Mouse (Mus musculus) kidney, embryonic 14.5 days (tissue): ENCODE measurements around the gene Ccdc84. TPM values are rescaled to one million over a fixed set of nuclear protein-coding genes. Genes with fewer than 3 reads are reported as not detected.
A peak's percentile ranks its signal among the peaks of the same experiment; 100 is the strongest.
"Not testable (repeated sequence)": the region's sequence is repeated elsewhere in the genome, so short reads cannot be mapped to it uniquely, and the experiment has no call there.

Source experiments
- ATAC-seq: fragments of 200-750 bp; cut with Nextera tagmentation; 2 replicates; pipeline ENCODE4 v1.8.0; 2017; ENCODE audit warnings: moderate number of reproducible peaks, mild to moderate bottlenecking, moderate TSS enrichment, moderate library complexity; ENCODE audit not compliant: low FRiP score, low TSS enrichment
- H3K27ac ChIP-seq: fragments of 300-500 bp; sonication (generic); 2 replicates; pipeline ENCODE4 v1.5.1; 2014; ENCODE audit warnings: low read depth, mild to moderate bottlenecking, low read length, moderate library complexity, mixed read lengths
- H3K27me3 ChIP-seq: fragments of 300-500 bp; sonication (generic); 2 replicates; pipeline ENCODE4 v1.6.1; 2014; ENCODE audit warnings: mild to moderate bottlenecking, low read length; ENCODE audit not compliant: control insufficient read depth, insufficient read depth
- H3K36me3 ChIP-seq: fragments of 300-500 bp; sonication (generic); 2 replicates; pipeline ENCODE4 v1.6.1; 2014; ENCODE audit warnings: low read length, mixed read lengths; ENCODE audit not compliant: control insufficient read depth, insufficient read depth
- H3K4me1 ChIP-seq: fragments of 300-500 bp; sonication (generic); 2 replicates; pipeline ENCODE4 v1.6.1; 2014; ENCODE audit warnings: low read length, mixed read lengths; ENCODE audit not compliant: control insufficient read depth, insufficient read depth
- H3K4me2 ChIP-seq: fragments of 300-500 bp; sonication (generic); replicated peaks from 2 replicates; pipeline ENCODE4 v1.6.1; 2014; ENCODE audit warnings: low read depth, mild to moderate bottlenecking, low read length
- H3K4me3 ChIP-seq: fragments of 300-500 bp; sonication (generic); 2 replicates; pipeline ENCODE4 v1.5.1; 2014; ENCODE audit warnings: mild to moderate bottlenecking, low read length
- H3K9ac ChIP-seq: fragments of 300-500 bp; sonication (generic); 2 replicates; pipeline ENCODE4 v1.6.1; 2014; ENCODE audit warnings: low read depth, mild to moderate bottlenecking, low read length, moderate library complexity
- H3K9me3 ChIP-seq: fragments of 300-500 bp; sonication (generic); 2 replicates; pipeline ENCODE4 v1.6.1; 2016; ENCODE audit warnings: low read length; ENCODE audit not compliant: control insufficient read depth
- WGBS: fragments of 180-500 bp; shearing (Covaris S2); extraction: QIAGEN DNeasy Blood & Tissue Kit; methylation state at CpG from one replicate; pipeline ENCODE4 v1.1.7; 2014; 5-methylcytosine and 5-hydroxymethylcytosine counted together
- polyA plus RNA-seq: library from polyadenylated mRNA; unstranded; fragments of >200 nt; fragmentation: Nextera tagmentation; extraction: Ambion mirVana; gene quantifications from 2 replicates; pipeline ENCODE4 v1.2.1, GENCODE M21; 2014

Gene Ccdc84
- polyA plus RNA-seq, 1 experiment from 2014 or later, result 26.7 TPM

- H3K27me3 ChIP-seq, result no peaks in the 10 kb centered on the region
- no peaks in the 10 kb centered on the region for H3K4me1 ChIP-seq
- H3K9ac ChIP-seq, result no peak overlapping the region
- H3K36me3 ChIP-seq, result no peaks in the 10 kb centered on the region
- H3K9me3 ChIP-seq, result no peaks in the 10 kb centered on the region
- ATAC-seq, result no peak
- H3K4me3 ChIP-seq, result no peak overlapping the region
- no peak overlapping the region for H3K27ac ChIP-seq
- H3K4me2 ChIP-seq, result no peak overlapping the region
- 85% methylated on average over 6 of the region's 6 CpGs for WGBS
These were observed 17.4 kb upstream of the Ccdc84 start for GRCm38 (mm10) chr9:44435747-44436146.

- H3K9ac ChIP-seq, result no peak overlapping the region
- no peak overlapping the region for H3K4me3 ChIP-seq
- H3K4me2 ChIP-seq, result no peak overlapping the region
- no peak for ATAC-seq
- H3K36me3 ChIP-seq, result no peaks in the 10 kb centered on the region
- H3K9me3 ChIP-seq, result no peaks in the 10 kb centered on the region
- H3K27me3 ChIP-seq, result no peaks in the 10 kb centered on the region
- H3K27ac ChIP-seq, result no peak overlapping the region
- 37% methylated on average over 5 of the region's 5 CpGs for WGBS
- no peaks in the 10 kb centered on the region for H3K4me1 ChIP-seq
These were observed 14.3 kb upstream of the Ccdc84 start for GRCm38 (mm10) chr9:44432577-44433185.

GRCm38 (mm10) chr9:44423576-44423975, 5.2 kb upstream of the Ccdc84 start:
- H3K9me3 ChIP-seq, result no peaks in the 10 kb centered on the region
- no peak overlapping the region for H3K4me2 ChIP-seq
- no peak overlapping the region for H3K9ac ChIP-seq
- H3K4me3 ChIP-seq, result no peak overlapping the region
- H3K4me1 ChIP-seq, result no peaks in the 10 kb centered on the region
- H3K36me3 ChIP-seq, result no peaks in the 10 kb centered on the region
- ATAC-seq, result no peak
- WGBS, result 87% methylated on average over 4 of the region's 4 CpGs
- H3K27ac ChIP-seq, result no peak overlapping the region
- no peaks in the 10 kb centered on the region for H3K27me3 ChIP-seq

DNA sequence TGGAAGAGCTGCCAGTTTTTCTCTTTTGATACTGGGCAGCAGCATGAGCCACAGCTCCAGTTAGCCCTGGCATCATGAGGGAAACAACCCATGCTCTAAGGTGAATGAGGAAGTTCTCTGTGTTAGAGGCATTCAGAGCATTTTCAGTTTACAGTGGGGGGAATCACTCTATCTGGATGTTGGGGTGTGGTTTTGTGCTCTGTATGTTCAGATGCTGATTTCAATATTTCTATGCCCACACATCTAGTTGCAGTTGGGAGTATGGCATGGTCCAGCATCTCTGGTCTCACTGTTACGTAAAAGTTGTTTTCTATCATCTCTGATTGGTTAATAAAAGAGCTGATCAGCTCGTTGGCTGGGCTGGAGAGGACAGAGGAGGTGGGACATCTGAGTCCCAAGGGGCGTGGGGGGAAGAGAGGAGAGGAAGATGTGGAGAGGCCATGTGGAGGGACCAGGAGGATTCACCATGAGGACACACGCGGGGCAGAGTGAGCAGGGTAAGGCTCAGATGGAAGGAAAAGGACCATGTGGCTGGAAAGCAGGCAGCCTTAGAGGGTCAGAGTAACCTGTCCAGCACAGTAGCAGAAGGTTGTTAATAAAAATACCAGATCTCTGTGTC, 2.0 kb upstream of the Ccdc84 start:
- no peaks in the 10 kb centered on the region for H3K9me3 ChIP-seq
- no peak overlapping the region for H3K9ac ChIP-seq
- H3K4me3 ChIP-seq, result no peak overlapping the region
- no peaks in the 10 kb centered on the region; the same call in 1 of the 2 replicates for H3K36me3 ChIP-seq
- no peaks in the 10 kb centered on the region for H3K27me3 ChIP-seq
- ATAC-seq, result no peak
- H3K4me1 ChIP-seq, result peaks cover 5% of the 10 kb centered on the region; the same call in 1 of the 2 replicates
- H3K4me2 ChIP-seq, result no peak overlapping the region
- no peak overlapping the region for H3K27ac ChIP-seq
- 73% methylated on average over 5 of the region's 5 CpGs for WGBS

GRCm38 (mm10) chr9:44419730-44420129, 1.4 kb upstream of the Ccdc84 start:
- H3K4me1 ChIP-seq, H3K27ac ChIP-seq, H3K36me3 ChIP-seq, H3K9ac ChIP-seq, H3K4me2 ChIP-seq, ATAC-seq, H3K9me3 ChIP-seq, H3K4me3 ChIP-seq, H3K27me3 ChIP-seq: not testable (repeated sequence)
- 96% methylated on average over 9 of the region's 9 CpGs for WGBS

DNA sequence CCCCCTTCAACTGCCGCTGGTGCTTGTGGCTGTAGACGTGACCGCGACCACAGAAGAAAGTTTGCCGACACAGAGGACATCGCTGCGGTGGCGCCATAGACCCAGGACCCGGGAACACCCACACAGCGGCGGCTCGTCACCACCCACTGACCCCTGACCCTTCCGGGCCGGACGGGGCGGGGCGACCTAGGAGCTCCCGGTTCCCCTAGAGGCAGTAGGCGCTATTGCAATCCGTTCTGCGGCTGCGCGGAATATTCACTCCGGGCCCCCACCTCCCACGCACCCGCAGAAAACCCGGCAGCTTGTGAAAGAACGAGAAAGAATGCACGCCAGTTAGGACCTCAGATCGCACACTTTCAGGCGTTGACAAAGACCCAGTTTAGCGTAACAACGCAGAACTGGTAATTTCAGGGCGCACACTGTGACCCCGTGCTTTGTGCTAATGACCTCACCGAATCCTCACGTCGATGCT, 441 bp downstream of the Ccdc84 start:
- peak overlapping the region; percentile 79 for H3K9ac ChIP-seq
- ATAC-seq, result peak; percentile 94
- H3K36me3 ChIP-seq, result peaks cover 16% of the 10 kb centered on the region
- peaks cover 5% of the 10 kb centered on the region; the same call in 1 of the 2 replicates for H3K4me1 ChIP-seq
- peak overlapping the region; percentile 85 for H3K4me3 ChIP-seq
- peak overlapping the region; percentile 86 for H3K4me2 ChIP-seq
- WGBS, result 1% methylated on average over 38 of the region's 38 CpGs
- H3K9me3 ChIP-seq, result no peaks in the 10 kb centered on the region
- peak overlapping the region; percentile 48; the same call in 1 of the 2 replicates for H3K27ac ChIP-seq
- H3K27me3 ChIP-seq, result no peaks in the 10 kb centered on the region

GRCm38 (mm10) chr9:44417156-44417891, 1.0 kb downstream of the Ccdc84 start:
- peak overlapping the region; percentile 79 for H3K9ac ChIP-seq
- H3K4me3 ChIP-seq, result peak overlapping the region; percentile 85
- peak; percentile 83 for ATAC-seq
- H3K4me1 ChIP-seq, result peaks cover 5% of the 10 kb centered on the region; the same call in 1 of the 2 replicates
- no peaks in the 10 kb centered on the region for H3K9me3 ChIP-seq
- H3K4me2 ChIP-seq, result peak overlapping the region; percentile 86
- peaks cover 22% of the 10 kb centered on the region for H3K36me3 ChIP-seq
- no peaks in the 10 kb centered on the region for H3K27me3 ChIP-seq
- H3K27ac ChIP-seq, result peak overlapping the region; percentile 48; the same call in 1 of the 2 replicates
- 8% methylated on average over 26 of the region's 26 CpGs for WGBS

DNA sequence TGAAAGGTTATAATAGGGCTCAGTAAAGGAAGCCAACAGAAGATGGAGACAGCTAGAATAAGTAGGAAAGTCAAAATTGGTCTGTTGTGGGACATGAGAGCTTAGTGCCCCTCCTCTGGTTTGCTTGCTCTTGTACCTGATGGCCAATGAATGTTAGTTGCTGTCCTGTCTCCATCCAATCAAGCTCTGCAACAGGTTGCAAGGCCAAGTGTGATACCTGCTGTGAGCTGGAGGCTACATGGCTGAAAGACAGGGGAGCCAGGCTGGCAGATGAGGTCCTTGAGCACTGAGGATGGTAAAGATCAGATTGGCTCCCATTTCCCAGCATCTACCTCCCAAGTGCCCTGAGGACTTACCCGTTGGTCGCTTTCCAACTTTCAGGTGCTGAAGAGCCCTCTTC, 5.6 kb downstream of the Ccdc84 start:
- 74% methylated on average over 2 of the region's 2 CpGs for WGBS
- no peak overlapping the region for H3K27ac ChIP-seq
- peaks cover 5% of the 10 kb centered on the region; the same call in 1 of the 2 replicates for H3K4me1 ChIP-seq
- no peaks in the 10 kb centered on the region for H3K9me3 ChIP-seq
- peaks cover 59% of the 10 kb centered on the region for H3K36me3 ChIP-seq
- H3K4me2 ChIP-seq, result no peak overlapping the region
- H3K27me3 ChIP-seq, result no peaks in the 10 kb centered on the region
- H3K9ac ChIP-seq, result no peak overlapping the region
- ATAC-seq, result no peak
- H3K4me3 ChIP-seq, result no peak overlapping the region

- H3K9me3 ChIP-seq, result no peaks in the 10 kb centered on the region
- no peak overlapping the region for H3K4me2 ChIP-seq
- H3K27ac ChIP-seq, result no peak overlapping the region
- H3K4me3 ChIP-seq, result no peak overlapping the region
- ATAC-seq, result no peak
- no peaks in the 10 kb centered on the region for H3K27me3 ChIP-seq
- H3K9ac ChIP-seq, result no peak overlapping the region
- 91% methylated on average over 4 of the region's 4 CpGs for WGBS
- H3K4me1 ChIP-seq, result peaks cover 4% of the 10 kb centered on the region; the same call in 1 of the 2 replicates
- H3K36me3 ChIP-seq, result peaks cover 59% of the 10 kb centered on the region
These were observed 6.1 kb downstream of the Ccdc84 start for GRCm38 (mm10) chr9:44412306-44412705.
